Mouse (Mus musculus) thymus, adult 2 months (tissue): ENCODE data around the gene Nr1h4.

Source experiments
- CTCF ChIP-seq: fragments of 200-500 bp; IDR thresholded peaks from 2 replicates; pipeline ENCODE4 v1.5.1; 2012; ENCODE audit warnings: mild to moderate bottlenecking, control low read depth, low read length, moderate library complexity, borderline replicate concordance; ENCODE audit not compliant: control insufficient read depth, poor library complexity, insufficient read depth; ENCODE audit errors: extremely low read depth
- POLR2A ChIP-seq: fragments of 200-500 bp; IDR thresholded peaks from 2 replicates; pipeline ENCODE4 v1.6.1; 2012; ENCODE audit warnings: mild to moderate bottlenecking, low read length, control low read depth, moderate library complexity; ENCODE audit not compliant: control insufficient read depth, poor library complexity, insufficient read depth; ENCODE audit errors: extremely low read depth

GRCm38 (mm10) chr10:89435413-89435812 is 98.0 kb downstream of the Nr1h4 start:
- no peak for TF ChIP-seq CTCF
- TF ChIP-seq POLR2A: no peak
